Mouse (Mus musculus): ENCODE results near the gene Atp6v0a1. TPM values are rescaled to one million over a fixed set of nuclear protein-coding genes. Genes with fewer than 3 reads are reported as not detected.

Atp6v0a1 gene
- polyA plus RNA-seq, 1 experiment from 2014 or later, result 29.4 TPM

DNA sequence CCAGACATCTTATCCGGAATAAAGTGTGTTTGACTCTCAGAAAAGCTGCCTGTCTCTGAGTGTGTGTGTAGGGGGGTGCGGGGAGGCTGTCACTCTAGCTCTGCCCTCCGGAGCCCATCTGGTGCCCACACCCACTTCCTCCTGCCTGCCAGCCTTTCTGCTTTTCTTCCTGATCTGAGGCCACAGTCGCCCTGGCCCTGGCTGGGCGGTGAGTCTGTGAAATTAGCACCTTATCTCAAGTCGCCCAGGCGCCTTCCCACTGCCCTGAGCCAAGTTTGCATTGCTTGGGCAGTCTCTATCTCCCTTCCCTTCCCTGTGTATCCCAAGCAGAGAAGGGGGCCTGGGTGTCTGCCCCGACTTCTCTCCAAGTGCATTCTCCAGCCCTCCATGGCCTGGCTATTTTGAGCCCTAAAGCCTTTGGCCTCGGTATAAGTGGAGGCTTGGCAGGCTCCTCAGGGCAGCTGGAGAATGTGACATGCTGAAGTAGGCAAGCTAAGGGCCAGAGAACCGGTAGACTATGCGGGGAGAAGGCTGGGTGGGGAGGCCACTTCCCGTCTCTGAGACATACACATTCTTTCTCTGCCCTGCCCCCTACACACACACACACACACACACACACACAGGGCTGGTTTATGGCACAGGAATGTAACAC, 54.5 kb downstream of the Atp6v0a1 start:
- peak overlapping the region; percentile 1; the same call in 1 of the 2 replicates for H3K4me3 ChIP-seq (ENCODE audit: low read depth, low read length)
- ATAC-seq, result peak; percentile 93
- no peaks in the 10 kb centered on the region for H3K9me3 ChIP-seq (ENCODE audit: low read length)
- WGBS (ENCODE audit: insufficient replicate concordance), result 3% methylated on average over 12 of the region's 12 CpGs
- H3K9ac ChIP-seq (replicated peaks), result peak overlapping the region; percentile 58
- no peaks in the 10 kb centered on the region for H3K27me3 ChIP-seq (ENCODE audit: insufficient read depth, low read length)
- H3K27ac ChIP-seq (ENCODE audit: low read depth), result peak overlapping the region; percentile 98
- peaks cover 50% of the 10 kb centered on the region for H3K4me1 ChIP-seq (ENCODE audit: insufficient read depth)
- DNase-seq, result peak; percentile 87
- peak; percentile 93 for TF ChIP-seq EP300 (IDR thresholded peaks at IDR 0.05; ENCODE audit: low read depth)
- TF ChIP-seq CTCF (IDR thresholded peaks at IDR 0.05; ENCODE audit: low read depth), result no peak
- peak overlapping the region; percentile 58 for H3K4me2 ChIP-seq (ENCODE audit: low read depth, low read length)
- H3K36me3 ChIP-seq (replicated peaks; ENCODE audit: insufficient read depth, low read length), result peaks cover 16% of the 10 kb centered on the region

DNA sequence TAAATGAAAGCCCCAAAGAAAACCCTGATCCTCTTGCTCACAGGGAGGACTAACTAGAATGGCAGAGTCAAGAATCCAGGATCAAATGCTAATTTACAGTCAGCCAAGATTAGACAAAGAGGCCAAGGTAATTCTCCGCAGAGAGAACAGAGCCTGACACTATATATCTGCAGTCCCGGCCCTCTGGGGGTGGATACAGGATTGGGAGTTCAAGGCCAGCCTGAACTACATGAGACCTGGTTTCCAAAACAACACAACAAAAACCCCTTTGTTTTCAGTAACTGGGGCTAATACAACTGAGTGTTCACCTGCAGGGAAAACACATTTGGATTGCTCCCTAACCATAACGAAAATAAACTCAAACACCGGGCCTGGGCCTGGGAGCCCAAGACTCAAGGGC, 55.2 kb downstream of the Atp6v0a1 start:
- Histone ChIP-seq H3K9ac (replicated peaks) (peak overlapping the region; percentile 58; the same call in 1 of the 2 replicates), H3K4me2 (ENCODE audit: low read depth, low read length) (peak overlapping the region; percentile 58), H3K36me3 (replicated peaks; ENCODE audit: insufficient read depth, low read length) (peaks cover 11% of the 10 kb centered on the region), H3K4me3 (ENCODE audit: low read depth, low read length) (no peak overlapping the region), H3K27ac (ENCODE audit: low read depth) (peak overlapping the region; percentile 98), H3K4me1 (ENCODE audit: insufficient read depth) (peaks cover 53% of the 10 kb centered on the region), H3K9me3 (ENCODE audit: low read length) (no peaks in the 10 kb centered on the region), H3K27me3 (ENCODE audit: insufficient read depth, low read length) (no peaks in the 10 kb centered on the region)
- no peak for DNase-seq
- TF ChIP-seq EP300 (IDR thresholded peaks at IDR 0.05; ENCODE audit: low read depth) (no peak), CTCF (IDR thresholded peaks at IDR 0.05; ENCODE audit: low read depth) (no peak)
- ATAC-seq, result no peak
- 66% methylated on average over 4 of the region's 4 CpGs for WGBS (ENCODE audit: insufficient replicate concordance)

DNA sequence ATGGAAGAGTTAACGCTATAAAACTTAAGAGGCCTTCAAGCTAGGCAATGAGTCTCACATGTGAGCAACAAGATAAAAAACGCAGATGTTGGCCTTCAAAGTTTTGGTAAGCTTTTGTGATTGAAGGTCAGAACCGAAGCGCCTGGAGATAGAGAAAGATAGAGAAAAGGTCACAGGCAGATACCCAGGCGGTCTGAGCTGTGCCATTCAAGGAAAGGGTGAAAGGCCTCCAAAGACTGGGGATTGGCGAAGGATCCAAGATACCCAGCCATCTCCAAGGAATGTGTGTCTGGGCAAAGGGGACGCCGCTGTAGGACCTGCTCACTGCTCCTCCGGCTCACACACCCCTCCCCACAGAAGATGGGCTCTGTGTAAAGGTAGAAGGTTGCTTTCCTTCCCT, 55.8 kb downstream of the Atp6v0a1 start:
- 68% methylated on average over 9 of the region's 9 CpGs for WGBS (ENCODE audit: insufficient replicate concordance)
- TF ChIP-seq EP300 (IDR thresholded peaks at IDR 0.05; ENCODE audit: low read depth), result no peak
- TF ChIP-seq CTCF (IDR thresholded peaks at IDR 0.05; ENCODE audit: low read depth), result no peak
- Histone ChIP-seq H3K9me3 (ENCODE audit: low read length) (no peaks in the 10 kb centered on the region), H3K27me3 (ENCODE audit: insufficient read depth, low read length) (no peaks in the 10 kb centered on the region), H3K27ac (ENCODE audit: low read depth) (peak overlapping the region; percentile 98), H3K4me2 (ENCODE audit: low read depth, low read length) (no peak overlapping the region), H3K4me3 (ENCODE audit: low read depth, low read length) (no peak overlapping the region), H3K36me3 (replicated peaks; ENCODE audit: insufficient read depth, low read length) (peaks cover 11% of the 10 kb centered on the region), H3K4me1 (ENCODE audit: insufficient read depth) (peaks cover 54% of the 10 kb centered on the region), H3K9ac (replicated peaks) (no peak overlapping the region)
- no peak for DNase-seq
- ATAC-seq, result no peak

DNA sequence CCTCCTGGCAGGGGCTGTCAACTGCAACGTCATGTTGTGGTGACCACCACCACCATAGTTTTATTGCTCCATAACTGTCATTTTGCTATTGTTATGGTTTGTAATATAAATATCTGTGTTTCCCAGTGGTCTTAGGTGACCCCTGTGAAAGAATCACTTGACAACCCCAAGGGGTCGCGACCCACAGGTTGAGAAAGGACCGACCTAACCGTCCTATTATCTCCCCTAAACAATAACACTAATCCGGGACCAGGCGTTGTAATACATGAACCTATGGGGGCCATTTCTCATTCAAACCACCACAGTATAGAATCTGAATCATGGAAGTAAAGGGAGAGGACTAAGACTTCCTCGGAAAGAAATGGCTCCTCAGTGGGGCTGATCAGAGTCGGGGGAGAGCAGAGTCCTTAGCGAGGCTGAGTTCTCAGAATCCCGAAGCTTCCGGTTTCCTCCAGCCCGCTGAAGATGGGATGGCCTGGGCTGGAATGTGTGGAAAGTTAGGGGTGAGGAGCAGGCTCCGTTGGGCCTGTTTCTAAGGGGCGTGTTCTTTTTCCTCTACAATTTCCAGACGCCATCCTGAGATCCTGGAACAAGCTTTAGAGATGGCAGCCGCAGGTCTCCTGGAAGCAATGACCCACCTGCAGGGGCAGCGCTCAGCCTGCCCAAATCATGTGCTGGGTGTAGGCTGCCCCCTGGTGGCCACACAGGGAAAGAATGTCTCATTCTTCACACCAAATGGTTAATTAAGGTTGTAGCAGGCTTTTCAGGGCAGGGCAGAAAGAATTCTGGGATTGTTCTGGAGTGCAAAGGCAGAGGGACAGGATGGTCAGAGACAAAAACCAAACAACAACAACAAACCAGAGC, 57.5 kb downstream of the Atp6v0a1 start:
- WGBS (ENCODE audit: insufficient replicate concordance), result 19% methylated on average over 18 of the region's 18 CpGs
- no peak for ATAC-seq
- Histone ChIP-seq H3K27me3 (ENCODE audit: insufficient read depth, low read length) (no peaks in the 10 kb centered on the region), H3K9ac (replicated peaks) (peak overlapping the region; percentile 47; the same call in 1 of the 2 replicates), H3K27ac (ENCODE audit: low read depth) (peak overlapping the region; percentile 98), H3K4me3 (ENCODE audit: low read depth, low read length) (peak overlapping the region; percentile 33), H3K9me3 (ENCODE audit: low read length) (no peaks in the 10 kb centered on the region), H3K36me3 (replicated peaks; ENCODE audit: insufficient read depth, low read length) (peaks cover 11% of the 10 kb centered on the region), H3K4me1 (ENCODE audit: insufficient read depth) (peaks cover 59% of the 10 kb centered on the region), H3K4me2 (ENCODE audit: low read depth, low read length) (peak overlapping the region; percentile 74)
- TF ChIP-seq EP300 (IDR thresholded peaks at IDR 0.05; ENCODE audit: low read depth), result peak; percentile 13; the same call in 1 of the 2 replicates
- TF ChIP-seq CTCF (IDR thresholded peaks at IDR 0.05; ENCODE audit: low read depth), result peak; percentile 99
- DNase-seq, result peak; percentile 89

DNA sequence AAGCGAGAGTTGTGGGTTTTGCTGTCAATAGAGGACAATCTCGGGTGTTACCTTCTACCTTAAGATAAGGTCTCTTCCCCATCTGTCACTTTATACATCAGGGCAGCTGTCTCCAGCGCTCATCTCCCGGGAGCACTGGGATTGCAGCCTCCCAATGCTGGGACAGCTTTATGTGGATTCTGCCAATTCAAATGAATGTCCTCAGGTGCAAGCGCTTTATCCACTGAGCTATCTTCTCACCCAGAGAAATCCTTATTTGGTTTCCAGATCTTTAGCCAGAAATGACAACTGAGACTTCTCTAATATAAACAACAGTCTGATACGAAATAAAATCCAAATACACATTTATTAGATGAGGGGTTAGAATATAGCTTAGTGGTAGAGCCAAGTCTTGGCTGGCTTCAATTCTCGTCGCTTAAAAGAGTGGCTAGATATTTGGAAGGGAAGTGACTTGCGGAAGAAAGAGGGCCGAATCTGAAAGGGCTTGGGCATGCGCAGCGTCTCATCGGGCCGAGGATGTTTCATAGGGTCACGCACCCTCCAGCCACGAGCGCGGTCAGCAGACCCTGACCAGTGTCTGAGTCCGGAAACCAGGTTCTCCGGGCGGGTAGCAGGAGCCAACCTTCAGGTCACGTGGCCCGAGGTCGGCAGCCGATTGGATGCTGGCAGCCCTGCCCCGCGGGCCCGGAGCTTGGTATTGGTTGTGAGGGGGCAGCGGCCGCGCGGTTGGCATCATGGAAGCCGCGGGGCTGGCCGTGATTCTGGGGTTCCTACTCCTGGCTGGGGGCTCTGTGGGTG, 60.3 kb downstream of the Atp6v0a1 start, which contains the start of gene Naglu:
Gene Naglu (plus strand): TSS at position 622 of the 798 bp plus-strand sequence.
- peak; percentile 95 for DNase-seq
- Histone ChIP-seq H3K27me3 (ENCODE audit: insufficient read depth, low read length) (no peaks in the 10 kb centered on the region), H3K9me3 (ENCODE audit: low read length) (no peaks in the 10 kb centered on the region), H3K9ac (replicated peaks) (peak within 1 kb of the TSS; percentile 58), H3K27ac (ENCODE audit: low read depth) (peak within 1 kb of the TSS; percentile 56; the same call in 1 of the 2 replicates), H3K4me3 (ENCODE audit: low read depth, low read length) (peak within 1 kb of the TSS; percentile 64), H3K4me1 (ENCODE audit: insufficient read depth) (peaks cover 32% of the 10 kb centered on the region), H3K4me2 (ENCODE audit: low read depth, low read length) (peak within 1 kb of the TSS; percentile 90), H3K36me3 (replicated peaks; ENCODE audit: insufficient read depth, low read length) (no peaks in the 10 kb centered on the region)
- 4% methylated on average over 35 of the region's 35 CpGs for WGBS (ENCODE audit: insufficient replicate concordance)
- TF ChIP-seq CTCF (IDR thresholded peaks at IDR 0.05; ENCODE audit: low read depth), result no peak
- TF ChIP-seq EP300 (IDR thresholded peaks at IDR 0.05; ENCODE audit: low read depth), result no peak; the same call in 1 of the 2 replicates
- peak; percentile 87 for ATAC-seq

Data from liver, postnatal 0 days (tissue).